Mouse (Mus musculus) midbrain, embryonic 13.5 days (tissue): Measurements from ENCODE around the gene Trim56. TPM values are rescaled to one million over a fixed set of nuclear protein-coding genes. Genes with fewer than 3 reads are reported as not detected.
A peak's percentile ranks its signal among the peaks of the same experiment; 100 is the strongest.

ENCODE experiments used
- ATAC-seq: fragments of 200-750 bp; cut with Nextera tagmentation; 2 replicates; pipeline ENCODE4 v1.8.0; 2017; ENCODE audit warnings: mild to moderate bottlenecking, moderate TSS enrichment, moderate library complexity
- H3K27ac ChIP-seq: fragments of 300-500 bp; sonication (generic); 2 replicates; pipeline ENCODE4 v1.5.1; 2015; ENCODE audit warnings: inconsistent platforms, mild to moderate bottlenecking, moderate library complexity
- H3K27me3 ChIP-seq: fragments of 300-500 bp; sonication (generic); 2 replicates; pipeline ENCODE4 v1.6.1; 2015; ENCODE audit warnings: mild to moderate bottlenecking, inconsistent platforms
- H3K36me3 ChIP-seq: fragments of 300-500 bp; sonication (generic); 2 replicates; pipeline ENCODE4 v1.6.1; 2015; ENCODE audit warnings: mild to moderate bottlenecking, inconsistent platforms
- H3K4me1 ChIP-seq: fragments of 300-500 bp; sonication (generic); replicated peaks from 2 replicates; pipeline ENCODE4 v1.6.1; 2015; ENCODE audit warnings: inconsistent platforms
- H3K4me2 ChIP-seq: fragments of 300-500 bp; sonication (generic); replicated peaks from 2 replicates; pipeline ENCODE4 v1.6.1; 2015; ENCODE audit warnings: moderate library complexity, mild to moderate bottlenecking, inconsistent platforms
- H3K4me3 ChIP-seq: fragments of 300-500 bp; sonication (generic); replicated peaks from 2 replicates; pipeline ENCODE4 v1.5.1; 2015; ENCODE audit warnings: mild to moderate bottlenecking, inconsistent platforms
- H3K9ac ChIP-seq: fragments of 300-500 bp; sonication (generic); replicated peaks from 2 replicates; pipeline ENCODE4 v1.6.1; 2015; ENCODE audit warnings: mild to moderate bottlenecking, inconsistent platforms
- H3K9me3 ChIP-seq: fragments of 300-500 bp; sonication (generic); 2 replicates; pipeline ENCODE4 v1.6.1; 2016; ENCODE audit warnings: mild to moderate bottlenecking, inconsistent platforms
- WGBS: fragments of 180-500 bp; shearing (Covaris S2); methylation state at CpG from one replicate; pipeline ENCODE4 v1.1.7; 2015; 5-methylcytosine and 5-hydroxymethylcytosine counted together
- polyA plus RNA-seq: library from polyadenylated mRNA; unstranded; fragments of >200 nt; fragmentation: Nextera tagmentation; extraction: Ambion mirVana; gene quantifications from 2 replicates; pipeline ENCODE4 v1.2.1, GENCODE M21; 2015

Trim56 gene
- polyA plus RNA-seq, 1 experiment from 2014 or later = 4.2 TPM

DNA sequence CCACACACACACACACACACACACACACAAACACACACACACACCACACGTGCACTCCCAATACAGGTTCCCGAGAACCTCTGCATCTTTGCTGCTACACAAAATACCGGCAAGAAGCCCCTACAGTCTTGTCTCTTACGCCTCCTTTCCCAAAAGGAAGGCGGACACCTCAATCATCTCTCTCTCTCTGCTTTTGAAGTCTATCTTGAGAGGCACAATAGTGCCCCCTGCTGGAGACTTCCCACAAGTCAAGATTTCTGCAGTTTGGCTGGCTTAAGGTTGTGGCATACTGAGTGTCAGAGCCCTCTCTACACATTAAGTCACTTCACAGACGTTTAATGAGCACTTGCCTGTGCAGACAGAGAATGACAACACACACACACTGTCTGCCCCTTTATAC, 9.0 kb downstream of the Trim56 start:
- Histone ChIP-seq H3K27ac (no peak overlapping the region), H3K4me2 (no peak overlapping the region), H3K36me3 (no peaks in the 10 kb centered on the region), H3K27me3 (no peaks in the 10 kb centered on the region), H3K9ac (no peak overlapping the region), H3K9me3 (no peaks in the 10 kb centered on the region), H3K4me3 (no peak overlapping the region), H3K4me1 (peaks cover 8% of the 10 kb centered on the region; the same call in 1 of the 2 replicates)
- 6% methylated on average over 6 of the region's 6 CpGs for WGBS
- ATAC-seq = peak; percentile 48

GRCm38 (mm10) chr5:137106434-137106833, 9.6 kb downstream of the Trim56 start:
- Histone ChIP-seq H3K27me3 (no peaks in the 10 kb centered on the region), H3K9me3 (no peaks in the 10 kb centered on the region), H3K36me3 (no peaks in the 10 kb centered on the region), H3K4me3 (no peak overlapping the region), H3K4me1 (peaks cover 8% of the 10 kb centered on the region; the same call in 1 of the 2 replicates), H3K4me2 (no peak overlapping the region), H3K27ac (no peak overlapping the region), H3K9ac (no peak overlapping the region)
- ATAC-seq = no peak
- WGBS = 86% methylated on average over 4 of the region's 4 CpGs

GRCm38 (mm10) chr5:137103969-137104368, 12.0 kb downstream of the Trim56 start:
- peaks cover 8% of the 10 kb centered on the region; the same call in 1 of the 2 replicates for H3K4me1 ChIP-seq
- no peak overlapping the region for H3K4me3 ChIP-seq
- no peaks in the 10 kb centered on the region for H3K36me3 ChIP-seq
- 91% methylated on average over 2 of the region's 2 CpGs for WGBS
- H3K9me3 ChIP-seq = no peaks in the 10 kb centered on the region
- no peak overlapping the region for H3K9ac ChIP-seq
- H3K27me3 ChIP-seq = no peaks in the 10 kb centered on the region
- no peak for ATAC-seq
- no peak overlapping the region for H3K27ac ChIP-seq
- H3K4me2 ChIP-seq = no peak overlapping the region

DNA sequence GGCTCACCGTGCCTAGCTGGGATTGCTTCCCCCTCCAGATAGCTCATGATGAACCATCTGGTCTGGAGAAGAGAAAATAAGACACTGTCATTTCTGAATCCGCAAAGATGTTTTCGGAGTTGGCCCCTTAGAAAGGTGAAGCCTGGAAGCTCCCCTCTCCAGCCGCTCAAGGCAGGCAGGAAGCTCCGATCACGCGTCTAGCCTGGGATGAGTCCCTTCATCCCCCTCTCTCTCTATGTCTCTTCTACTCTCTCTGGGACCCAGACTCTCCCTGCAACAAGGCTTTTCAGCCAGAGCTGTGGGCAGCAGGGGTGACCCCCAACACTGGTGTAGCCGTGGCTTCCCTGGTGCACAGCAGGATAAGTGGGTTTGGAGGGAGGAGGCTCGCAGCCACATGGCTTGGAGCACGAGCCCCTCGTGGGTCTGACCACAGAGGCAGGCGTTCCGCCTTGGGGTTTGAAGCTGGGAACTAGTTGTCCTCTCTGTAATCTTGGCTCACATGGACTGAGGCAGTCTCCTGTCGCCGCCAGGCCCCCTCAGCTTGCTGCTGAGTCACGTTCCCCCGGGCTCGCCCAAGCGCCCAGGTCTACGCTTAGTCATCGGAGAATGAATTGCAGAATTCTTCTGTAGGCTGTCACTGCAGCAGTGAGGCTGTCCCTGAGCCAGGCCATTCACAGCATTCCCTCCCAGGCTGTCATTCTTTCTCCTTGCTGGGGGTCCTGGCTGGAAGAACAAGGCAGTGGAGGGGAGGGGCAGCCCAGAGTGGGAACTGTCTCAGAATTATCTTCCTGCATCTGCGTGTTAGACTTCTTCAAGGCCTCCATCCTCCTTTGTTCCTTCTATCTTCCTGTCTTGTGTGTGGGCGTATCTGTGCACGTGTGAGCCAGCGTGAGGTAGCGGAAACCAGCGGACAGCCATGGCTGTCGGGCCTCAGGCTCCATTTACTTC, 13.2 kb downstream of the Trim56 start:
- Histone ChIP-seq H3K36me3 (no peaks in the 10 kb centered on the region), H3K4me1 (peaks cover 8% of the 10 kb centered on the region; the same call in 1 of the 2 replicates), H3K27me3 (no peaks in the 10 kb centered on the region), H3K4me3 (no peak overlapping the region), H3K4me2 (no peak overlapping the region), H3K27ac (no peak overlapping the region), H3K9me3 (no peaks in the 10 kb centered on the region), H3K9ac (peak overlapping the region; percentile 34; the same call in 1 of the 2 replicates)
- ATAC-seq = no peak
- 71% methylated on average over 28 of the region's 28 CpGs for WGBS

DNA sequence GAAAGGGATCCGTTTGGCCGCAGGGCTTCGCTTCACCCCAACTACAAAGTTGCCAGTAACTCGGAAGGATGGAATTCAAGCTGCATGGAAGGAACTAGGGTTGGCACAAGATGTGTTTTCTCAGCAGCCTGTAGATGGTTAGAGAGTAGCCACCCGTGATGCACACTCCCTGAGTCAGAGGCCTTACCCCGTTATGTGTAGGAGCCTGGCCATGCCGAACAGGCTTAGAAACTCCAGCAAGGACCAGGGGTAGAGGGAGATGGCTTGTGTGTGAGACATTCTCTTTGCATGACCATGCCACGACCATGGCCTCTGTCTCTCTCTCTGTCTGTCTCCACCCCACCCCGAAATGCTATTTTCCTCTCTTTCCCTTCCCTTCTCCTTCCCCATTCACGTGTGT, 13.9 kb downstream of the Trim56 start:
- 75% methylated on average over 10 of the region's 10 CpGs for WGBS
- Histone ChIP-seq H3K4me3 (no peak overlapping the region), H3K4me2 (no peak overlapping the region), H3K9ac (no peak overlapping the region), H3K4me1 (peaks cover 8% of the 10 kb centered on the region; the same call in 1 of the 2 replicates), H3K9me3 (no peaks in the 10 kb centered on the region), H3K27me3 (no peaks in the 10 kb centered on the region), H3K36me3 (no peaks in the 10 kb centered on the region), H3K27ac (no peak overlapping the region)
- no peak for ATAC-seq

GRCm38 (mm10) chr5:137100660-137101059, 15.3 kb downstream of the Trim56 start:
- Histone ChIP-seq H3K4me1 (peaks cover 8% of the 10 kb centered on the region; the same call in 1 of the 2 replicates), H3K4me2 (no peak overlapping the region), H3K27ac (no peak overlapping the region), H3K9me3 (no peaks in the 10 kb centered on the region), H3K36me3 (no peaks in the 10 kb centered on the region), H3K4me3 (no peak overlapping the region), H3K27me3 (no peaks in the 10 kb centered on the region), H3K9ac (no peak overlapping the region)
- WGBS = 68% methylated on average over 4 of the region's 4 CpGs
- ATAC-seq = no peak

DNA sequence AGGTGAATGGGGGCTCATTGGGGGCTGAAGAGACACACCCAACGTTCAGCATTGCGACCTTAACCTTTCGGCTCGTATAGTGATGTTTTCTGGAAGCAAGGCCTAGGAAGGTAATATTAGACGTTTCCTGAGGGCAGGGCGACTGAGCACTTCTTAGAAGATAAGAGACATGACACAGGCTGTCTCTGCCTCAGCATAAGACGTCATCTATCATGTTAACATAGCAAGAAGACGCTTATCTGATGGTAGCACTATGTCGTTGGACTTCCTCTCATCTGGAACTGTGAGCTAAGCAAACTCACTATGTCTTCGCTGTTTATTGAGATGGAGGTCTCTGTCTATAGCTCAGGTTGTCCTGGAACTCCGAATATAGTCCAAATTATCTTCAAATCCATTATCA, 17.6 kb downstream of the Trim56 start:
- H3K9ac ChIP-seq = no peak overlapping the region
- no peaks in the 10 kb centered on the region for H3K27me3 ChIP-seq
- no peak overlapping the region for H3K27ac ChIP-seq
- peaks cover 8% of the 10 kb centered on the region; the same call in 1 of the 2 replicates for H3K4me1 ChIP-seq
- no peak overlapping the region for H3K4me2 ChIP-seq
- H3K9me3 ChIP-seq = no peaks in the 10 kb centered on the region
- no peaks in the 10 kb centered on the region for H3K36me3 ChIP-seq
- 83% methylated on average over 11 of the region's 11 CpGs for WGBS
- no peak for ATAC-seq
- no peak overlapping the region for H3K4me3 ChIP-seq

- Histone ChIP-seq H3K27ac (no peak overlapping the region), H3K4me3 (no peak overlapping the region), H3K9me3 (no peaks in the 10 kb centered on the region), H3K27me3 (no peaks in the 10 kb centered on the region), H3K36me3 (no peaks in the 10 kb centered on the region), H3K4me1 (no peaks in the 10 kb centered on the region), H3K4me2 (no peak overlapping the region), H3K9ac (no peak overlapping the region)
- 74% methylated on average over 1 of the region's 1 CpGs for WGBS
- ATAC-seq = no peak
Observed at GRCm38 (mm10) chr5:137096037-137096436, 20.0 kb downstream of the Trim56 start.

GRCm38 (mm10) chr5:137095135-137095534, 20.9 kb downstream of the Trim56 start:
- no peak overlapping the region for H3K4me3 ChIP-seq
- H3K9me3 ChIP-seq = no peaks in the 10 kb centered on the region
- no peak for ATAC-seq
- H3K9ac ChIP-seq = no peak overlapping the region
- WGBS = 91% methylated on average over 10 of the region's 10 CpGs
- H3K36me3 ChIP-seq = no peaks in the 10 kb centered on the region
- no peaks in the 10 kb centered on the region for H3K27me3 ChIP-seq
- no peak overlapping the region for H3K4me2 ChIP-seq
- no peaks in the 10 kb centered on the region for H3K4me1 ChIP-seq
- no peak overlapping the region for H3K27ac ChIP-seq

DNA sequence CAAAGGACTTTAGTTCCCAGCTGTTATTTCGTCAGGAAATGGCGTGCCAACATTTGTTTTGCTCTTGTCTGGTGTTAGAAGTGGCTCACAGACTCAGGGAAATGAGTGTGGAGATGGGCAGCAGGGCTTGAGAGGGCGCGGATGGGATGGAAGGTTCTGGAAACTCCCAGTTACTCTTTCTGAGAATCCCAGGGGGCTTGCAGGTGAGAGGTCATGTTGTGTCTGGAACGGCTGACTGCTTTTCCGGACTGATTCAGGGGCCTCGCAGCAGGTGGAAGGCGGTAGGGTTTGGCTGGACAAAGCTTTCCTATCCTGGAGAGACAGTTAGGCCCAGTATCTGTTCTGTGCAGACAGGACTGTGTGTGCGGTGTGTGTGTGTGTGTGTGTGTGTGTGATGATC, 22.3 kb downstream of the Trim56 start:
- Histone ChIP-seq H3K9ac (no peak overlapping the region), H3K27me3 (no peaks in the 10 kb centered on the region), H3K4me1 (no peaks in the 10 kb centered on the region), H3K9me3 (no peaks in the 10 kb centered on the region), H3K36me3 (no peaks in the 10 kb centered on the region), H3K4me2 (no peak overlapping the region), H3K4me3 (no peak overlapping the region), H3K27ac (no peak overlapping the region)
- WGBS = 86% methylated on average over 9 of the region's 9 CpGs
- no peak for ATAC-seq

- Histone ChIP-seq H3K27ac (no peak overlapping the region), H3K4me1 (no peaks in the 10 kb centered on the region), H3K27me3 (no peaks in the 10 kb centered on the region), H3K9ac (no peak overlapping the region), H3K4me3 (no peak overlapping the region), H3K36me3 (no peaks in the 10 kb centered on the region), H3K4me2 (no peak overlapping the region), H3K9me3 (no peaks in the 10 kb centered on the region)
- 64% methylated on average over 6 of the region's 6 CpGs for WGBS
- ATAC-seq = no peak
Observed at GRCm38 (mm10) chr5:137091560-137091959, 24.4 kb downstream of the Trim56 start.

DNA sequence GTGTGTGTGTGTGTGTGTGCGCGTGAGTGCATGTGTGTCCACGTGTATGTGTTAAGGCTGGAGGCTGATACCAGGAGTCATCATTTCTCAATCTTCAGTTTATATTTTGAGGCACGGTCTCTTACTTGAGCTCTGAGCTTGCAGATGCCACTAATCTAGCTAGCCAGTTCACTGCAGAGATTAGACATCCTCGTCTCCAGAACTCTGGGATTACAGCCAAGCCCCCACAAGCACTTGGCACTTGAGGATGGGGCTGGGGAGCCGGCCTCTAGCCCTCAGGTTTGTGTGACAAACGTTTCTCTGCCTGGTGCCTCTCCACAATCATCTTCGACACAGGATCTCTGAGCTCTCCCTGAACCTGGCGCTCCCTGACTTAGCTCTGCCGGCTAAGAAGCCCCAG, 25.1 kb downstream of the Trim56 start:
- no peak for ATAC-seq
- H3K4me3 ChIP-seq = no peak overlapping the region
- no peaks in the 10 kb centered on the region for H3K36me3 ChIP-seq
- no peak overlapping the region for H3K27ac ChIP-seq
- no peaks in the 10 kb centered on the region for H3K27me3 ChIP-seq
- no peak overlapping the region for H3K9ac ChIP-seq
- no peaks in the 10 kb centered on the region for H3K9me3 ChIP-seq
- no peak overlapping the region for H3K4me2 ChIP-seq
- no peaks in the 10 kb centered on the region for H3K4me1 ChIP-seq
- WGBS = 75% methylated on average over 10 of the region's 10 CpGs
